11 mouse cellular contexts compared by ENCODE assay signal in genomic region chr9:79437636-79438035, GRCm38 (mm10).
DNase-seq lines count a peak whose midpoint lies in the region.
"Had no signal": no experiment of that assay in that cellular context is flagged by ENCODE, and none has a peak within 500 bp of the region (broad histone marks: within the 10 kb centered on the region; RNA-seq: fewer than 3 reads in every experiment).

No protein-coding gene starts in this region.

- DNase-seq in cerebellum, adult 9-10 months = peak; percentile 5
- DNase-seq in cerebellum, adult 8-10 months = no peak
- peak; percentile 25 for DNase-seq in cerebellum, postnatal 14 days
- no peak for DNase-seq in cerebellum, adult 11-12 months
- peak; percentile 18 for DNase-seq in left cerebral cortex, postnatal 4 days
- DNase-seq in left cerebral cortex, postnatal 10 days (ENCODE audit: extremely low spot score in 1 of 2, low spot score in 2 of 2) = no peak
- DNase-seq: adrenal gland, adult 2 months; adrenal gland, postnatal 10 days; adrenal gland, postnatal 25 days; cerebellum, adult 11 months; embryo, embryonic 11 days had no signal

- intact Hi-C loops in left cerebral cortex, postnatal 4 days (cut with DNase I) = no loop called here
- intact Hi-C loops in left cerebral cortex, postnatal 10 days (cut with DNase I) = no loop called here

Comparison
In these comparisons a context has a peak if more than half of its experiments do, and no peak if none do; other contexts are left out.
1. DNase-seq: peak in cerebellum, adult 9-10 months (single experiment), cerebellum, postnatal 14 days (2 of 2) and left cerebral cortex, postnatal 4 days (single experiment); none in cerebellum, adult 8-10 months (single experiment), cerebellum, adult 11-12 months (single experiment) and left cerebral cortex, postnatal 10 days (0 of 2).